Mouse (Mus musculus) forebrain, embryonic 15.5 days (tissue): ENCODE results near the gene Myo9b. TPM values are rescaled to one million over a fixed set of nuclear protein-coding genes. Genes with fewer than 3 reads are reported as not detected.
A peak's percentile ranks its signal among the peaks of the same experiment; 100 is the strongest.

Source experiments
- ATAC-seq: fragments of 200-750 bp; cut with Nextera tagmentation; replicated peaks from 2 replicates; pipeline ENCODE4 v1.8.0; 2017; ENCODE audit warnings: mild to moderate bottlenecking, moderate TSS enrichment, moderate library complexity
- H3K27ac ChIP-seq: fragments of 300-500 bp; sonication (generic); replicated peaks from 2 replicates; pipeline ENCODE4 v1.5.1; 2015; ENCODE audit warnings: mild to moderate bottlenecking, inconsistent platforms
- H3K27me3 ChIP-seq: fragments of 300-500 bp; sonication (generic); 2 replicates; pipeline ENCODE4 v1.6.1; 2015; ENCODE audit warnings: inconsistent platforms
- H3K36me3 ChIP-seq: fragments of 300-500 bp; sonication (generic); 2 replicates; pipeline ENCODE4 v1.6.1; 2015; ENCODE audit warnings: mild to moderate bottlenecking, inconsistent platforms
- H3K4me1 ChIP-seq: fragments of 300-500 bp; sonication (generic); 2 replicates; pipeline ENCODE4 v1.6.1; 2015; ENCODE audit warnings: inconsistent platforms
- H3K4me2 ChIP-seq: fragments of 300-500 bp; sonication (generic); replicated peaks from 2 replicates; pipeline ENCODE4 v1.6.1; 2015; ENCODE audit warnings: mild to moderate bottlenecking, inconsistent platforms
- H3K4me3 ChIP-seq: fragments of 300-500 bp; sonication (generic); 2 replicates; pipeline ENCODE4 v1.5.1; 2015; ENCODE audit warnings: mild to moderate bottlenecking, inconsistent platforms
- H3K9ac ChIP-seq: fragments of 300-500 bp; sonication (generic); replicated peaks from 2 replicates; pipeline ENCODE4 v1.6.1; 2015; ENCODE audit warnings: mild to moderate bottlenecking, inconsistent platforms
- H3K9me3 ChIP-seq: fragments of 300-500 bp; sonication (generic); 2 replicates; pipeline ENCODE4 v1.6.1; 2016; ENCODE audit warnings: inconsistent platforms
- WGBS: fragments of 180-500 bp; shearing (Covaris S2); methylation state at CpG from one replicate; pipeline ENCODE4 v1.1.7; 2015; ENCODE audit warnings: mixed read lengths; 5-methylcytosine and 5-hydroxymethylcytosine counted together
- polyA plus RNA-seq: library from polyadenylated mRNA; unstranded; fragments of >200 nt; fragmentation: Nextera tagmentation; extraction: Ambion mirVana; gene quantifications from 2 replicates; pipeline ENCODE4 v1.2.1, GENCODE M21; 2015

Myo9b gene
- polyA plus RNA-seq, 1 experiment from 2014 or later, result 20.0 TPM

DNA sequence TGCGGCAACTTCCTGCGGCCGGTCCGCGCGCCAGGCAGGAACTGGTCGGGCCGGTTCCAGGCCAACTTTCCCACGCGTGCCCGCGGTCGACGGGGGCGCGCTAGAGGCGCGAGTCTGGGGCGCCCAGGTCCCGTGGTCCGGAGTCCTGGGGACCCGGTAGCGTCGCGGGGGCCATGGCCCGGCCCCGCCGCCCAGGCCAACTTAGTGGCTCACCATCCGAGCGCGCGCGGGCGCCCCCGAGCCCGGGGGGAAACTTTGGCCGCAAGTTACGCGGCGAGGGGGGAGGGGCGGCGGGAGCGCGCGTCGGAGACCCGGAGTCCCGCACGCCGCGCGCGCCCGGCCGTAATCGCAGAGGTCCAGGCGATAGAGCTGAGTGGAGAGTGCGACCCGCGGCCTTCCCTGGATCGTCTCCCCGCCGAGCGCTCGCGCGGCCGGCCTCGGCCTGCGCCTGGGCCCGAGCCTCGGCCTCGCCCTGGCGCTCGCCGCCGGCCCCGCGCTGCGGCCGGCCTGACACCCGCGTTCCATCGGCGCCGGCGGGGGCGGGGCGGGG is 109.0 kb downstream of the Myo9b start, which contains the start of gene Nr2f6:
Nr2f6 (minus strand) TSS at position 540 of the 550 bp plus-strand sequence.
- Histone ChIP-seq H3K4me2 (peak within 1 kb of the TSS; percentile 91), H3K9me3 (no peaks in the 10 kb centered on the region), H3K9ac (peak within 1 kb of the TSS; percentile 75), H3K4me1 (peaks cover 38% of the 10 kb centered on the region), H3K4me3 (peak within 1 kb of the TSS; percentile 66), H3K27ac (peak within 1 kb of the TSS; percentile 82), H3K27me3 (peaks cover 6% of the 10 kb centered on the region; the same call in 1 of the 2 replicates), H3K36me3 (no peaks in the 10 kb centered on the region)
- peak; percentile 24; the same call in 1 of the 2 replicates for ATAC-seq
- under 1% methylated on average over 63 of the region's 89 CpGs for WGBS

DNA sequence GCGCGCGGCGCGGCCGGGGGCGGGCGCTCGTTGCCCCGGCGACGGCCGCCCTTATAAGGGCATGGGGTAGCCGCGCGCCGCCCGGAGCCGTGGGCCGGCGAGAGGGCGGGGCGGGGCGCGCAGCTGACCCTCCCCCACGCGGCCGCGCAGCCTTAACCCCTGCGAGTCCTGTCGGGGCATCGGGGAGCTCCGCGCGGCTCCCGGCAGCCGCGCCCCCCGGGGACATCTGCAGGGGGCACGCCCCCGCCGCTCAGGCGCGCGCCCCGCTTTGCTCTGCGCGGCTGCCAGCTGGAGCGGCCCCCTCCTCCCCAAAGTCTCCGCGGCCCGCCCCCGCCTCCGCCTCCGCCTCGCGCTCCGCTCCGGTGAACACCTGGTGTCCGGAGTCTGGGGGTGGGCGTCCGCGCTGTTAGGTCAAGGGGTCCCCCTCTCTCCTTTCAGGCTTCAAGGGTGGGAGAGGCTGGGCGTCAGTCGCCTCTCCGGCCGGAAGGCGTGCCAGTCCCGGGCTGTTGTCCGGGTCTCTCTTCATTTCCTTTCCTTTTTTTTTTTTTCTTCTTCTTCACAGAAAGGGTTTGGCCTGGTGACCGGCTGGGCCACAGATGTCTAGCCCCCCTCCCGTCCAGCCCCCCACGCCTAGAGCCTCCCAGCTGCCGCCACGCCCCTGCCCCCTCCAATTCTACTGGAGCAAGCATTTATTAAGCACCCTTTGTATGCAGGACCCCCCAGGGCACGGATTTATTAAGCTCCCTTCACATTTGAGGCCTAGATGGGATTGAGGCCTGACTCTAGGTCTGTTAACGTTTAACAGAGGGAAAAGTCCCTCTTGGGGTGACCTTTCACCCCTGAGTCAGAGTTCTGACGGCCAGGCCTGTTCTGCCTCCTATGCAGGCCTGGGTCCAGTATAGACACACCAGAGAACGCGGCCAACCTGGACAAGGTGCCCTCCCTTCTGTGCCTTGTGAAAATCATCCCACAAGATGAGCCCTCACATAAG is 109.8 kb downstream of the Myo9b start:
- H3K4me3 ChIP-seq, result peak overlapping the region; percentile 66
- peak overlapping the region; percentile 91 for H3K4me2 ChIP-seq
- peaks cover 33% of the 10 kb centered on the region for H3K4me1 ChIP-seq
- no peaks in the 10 kb centered on the region for H3K9me3 ChIP-seq
- no peaks in the 10 kb centered on the region for H3K36me3 ChIP-seq
- peak; percentile 75 for ATAC-seq
- H3K27me3 ChIP-seq, result peaks cover 6% of the 10 kb centered on the region; the same call in 1 of the 2 replicates
- H3K9ac ChIP-seq, result peak overlapping the region; percentile 75
- H3K27ac ChIP-seq, result peak overlapping the region; percentile 82
- WGBS, result 2% methylated on average over 56 of the region's 80 CpGs

DNA sequence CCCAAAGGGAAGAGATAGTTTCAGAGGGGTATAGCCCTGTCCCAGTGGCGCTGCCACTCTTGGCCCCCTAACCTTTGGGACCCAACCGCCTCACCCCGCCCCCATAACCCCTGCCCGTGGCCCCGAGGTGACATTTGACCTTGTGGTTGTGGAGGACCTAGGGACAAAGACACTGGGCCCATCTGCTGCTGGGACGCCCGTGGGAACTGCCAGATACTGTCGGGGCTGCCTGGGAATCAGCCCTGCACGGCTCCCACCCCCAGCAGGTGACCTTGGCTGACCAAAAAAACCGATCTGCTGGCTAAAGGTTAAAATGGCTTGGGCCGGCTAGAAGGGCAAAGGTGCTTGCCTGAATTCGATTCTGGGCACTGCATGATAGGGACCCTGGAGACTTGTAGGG is 110.9 kb downstream of the Myo9b start:
- Histone ChIP-seq H3K9me3 (no peaks in the 10 kb centered on the region), H3K4me3 (no peak overlapping the region), H3K27ac (no peak overlapping the region), H3K4me2 (no peak overlapping the region), H3K4me1 (peaks cover 33% of the 10 kb centered on the region), H3K36me3 (no peaks in the 10 kb centered on the region), H3K9ac (no peak overlapping the region), H3K27me3 (peaks cover 6% of the 10 kb centered on the region; the same call in 1 of the 2 replicates)
- 22% methylated on average over 12 of the region's 12 CpGs for WGBS
- ATAC-seq, result no peak

DNA sequence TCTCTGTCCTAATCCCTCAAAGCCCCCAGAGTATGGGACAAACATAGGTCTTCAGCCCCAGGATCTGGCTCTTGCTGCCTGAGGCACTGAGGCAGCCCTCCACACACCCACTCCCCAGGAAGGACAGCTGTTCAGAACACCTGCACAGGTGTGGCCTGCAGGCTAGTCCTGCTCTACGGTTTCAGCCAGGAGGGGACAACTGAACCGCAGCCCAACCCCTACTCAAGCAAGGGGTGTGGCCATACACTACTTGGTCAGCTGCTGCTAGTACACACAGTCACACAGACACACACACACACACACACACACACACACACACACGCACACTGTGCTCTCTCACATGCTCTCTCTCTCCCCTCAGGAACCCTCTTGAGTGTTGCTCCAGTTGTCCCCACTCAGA is 111.3 kb downstream of the Myo9b start:
- no peak overlapping the region for H3K4me3 ChIP-seq
- no peak overlapping the region for H3K9ac ChIP-seq
- no peak overlapping the region for H3K27ac ChIP-seq
- H3K27me3 ChIP-seq, result peaks cover 6% of the 10 kb centered on the region; the same call in 1 of the 2 replicates
- H3K36me3 ChIP-seq, result no peaks in the 10 kb centered on the region
- 63% methylated on average over 3 of the region's 3 CpGs for WGBS
- no peak overlapping the region for H3K4me2 ChIP-seq
- ATAC-seq, result no peak
- H3K9me3 ChIP-seq, result no peaks in the 10 kb centered on the region
- H3K4me1 ChIP-seq, result peaks cover 33% of the 10 kb centered on the region

- Histone ChIP-seq H3K4me3 (no peak overlapping the region), H3K36me3 (no peaks in the 10 kb centered on the region), H3K9ac (no peak overlapping the region), H3K27me3 (peaks cover 6% of the 10 kb centered on the region; the same call in 1 of the 2 replicates), H3K4me2 (no peak overlapping the region), H3K27ac (no peak overlapping the region), H3K4me1 (peaks cover 19% of the 10 kb centered on the region), H3K9me3 (no peaks in the 10 kb centered on the region)
- 80% methylated on average over 12 of the region's 12 CpGs for whole genome bisulfite sequencing
- ATAC-seq, result no peak
These were observed 112.8 kb downstream of the Myo9b start for GRCm38 (mm10) chr8:71385212-71385835.

- no peaks in the 10 kb centered on the region for H3K9me3 ChIP-seq
- ATAC-seq, result no peak
- 0 out of 2 replicates have a peak, but pooled peaks cover 2% of the 10 kb centered on the region for H3K4me1 ChIP-seq
- no peak overlapping the region for H3K4me3 ChIP-seq
- no peak overlapping the region for H3K27ac ChIP-seq
- H3K36me3 ChIP-seq, result no peaks in the 10 kb centered on the region
- no peak overlapping the region for H3K9ac ChIP-seq
- WGBS, result 84% methylated on average over 1 of the region's 1 CpGs
- no peaks in the 10 kb centered on the region for H3K27me3 ChIP-seq
- H3K4me2 ChIP-seq, result no peak overlapping the region
These were observed 115.8 kb downstream of the Myo9b start for GRCm38 (mm10) chr8:71388267-71388666.

DNA sequence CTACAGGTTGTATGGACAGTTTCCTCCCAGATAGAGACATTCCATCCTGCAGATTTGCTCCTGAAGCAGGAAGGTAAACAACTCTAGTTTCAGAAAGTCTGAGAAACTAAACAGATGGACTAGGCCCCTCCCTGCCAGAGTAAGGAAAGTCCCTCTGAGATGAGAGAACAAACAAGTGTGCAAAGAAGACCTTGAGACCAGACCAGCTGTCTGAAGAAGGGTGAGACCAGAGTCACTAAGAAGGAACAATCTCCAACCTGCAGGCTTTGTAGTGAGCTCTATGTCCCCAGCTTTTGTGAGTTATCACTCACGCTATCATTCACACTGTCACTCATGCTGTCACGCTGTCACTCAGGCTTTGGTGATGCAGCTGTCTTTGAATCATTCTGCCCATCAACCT is 119.2 kb downstream of the Myo9b start:
- no peak for ATAC-seq

GRCm38 (mm10) chr8:71392391-71392790 is 119.9 kb downstream of the Myo9b start:
- 70% methylated on average over 5 of the region's 5 CpGs for WGBS
- Histone ChIP-seq H3K36me3 (no peaks in the 10 kb centered on the region), H3K4me2 (no peak overlapping the region), H3K9ac (no peak overlapping the region), H3K27ac (no peak overlapping the region), H3K9me3 (no peaks in the 10 kb centered on the region), H3K4me3 (no peak overlapping the region), H3K4me1 (peaks cover 12% of the 10 kb centered on the region), H3K27me3 (no peaks in the 10 kb centered on the region)
- ATAC-seq, result no peak

More for the DNA sequence above, 119.2 kb downstream of the Myo9b start:
- 90% methylated on average over 2 of the region's 2 CpGs for WGBS
- Histone ChIP-seq H3K4me1 (peaks cover 8% of the 10 kb centered on the region), H3K4me2 (no peak overlapping the region), H3K9me3 (no peaks in the 10 kb centered on the region), H3K27me3 (no peaks in the 10 kb centered on the region), H3K36me3 (no peaks in the 10 kb centered on the region), H3K4me3 (no peak overlapping the region), H3K9ac (no peak overlapping the region), H3K27ac (no peak overlapping the region)

DNA sequence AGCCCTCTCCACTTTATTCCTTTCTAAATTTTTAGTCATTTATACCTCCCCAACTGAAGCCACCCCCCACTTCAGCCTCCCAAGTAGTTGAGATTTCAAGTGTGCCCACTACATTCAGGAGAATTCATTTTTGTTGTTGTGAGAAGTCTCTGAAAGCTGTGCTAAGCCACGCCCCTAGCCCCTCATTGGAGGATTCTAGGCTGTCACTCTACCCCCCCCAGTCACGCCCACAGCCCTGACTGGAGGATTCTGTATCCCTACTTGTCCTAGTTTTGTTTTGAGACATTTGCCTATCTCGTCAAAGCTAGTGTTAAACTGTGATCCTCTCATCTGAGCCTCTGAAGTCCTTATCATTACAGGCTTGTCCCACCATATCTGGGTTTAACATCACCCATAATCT is 120.4 kb downstream of the Myo9b start:
- Histone ChIP-seq H3K9me3 (no peaks in the 10 kb centered on the region), H3K36me3 (no peaks in the 10 kb centered on the region), H3K9ac (no peak overlapping the region), H3K4me3 (no peak overlapping the region), H3K4me2 (no peak overlapping the region), H3K4me1 (peaks cover 17% of the 10 kb centered on the region), H3K27me3 (no peaks in the 10 kb centered on the region), H3K27ac (no peak overlapping the region)
- 7% methylated on average over 3 of the region's 3 CpGs for WGBS
- no peak for ATAC-seq

- peaks cover 17% of the 10 kb centered on the region for H3K4me1 ChIP-seq
- H3K9ac ChIP-seq, result no peak overlapping the region
- H3K9me3 ChIP-seq, result no peaks in the 10 kb centered on the region
- no peak for ATAC-seq
- H3K27ac ChIP-seq, result no peak overlapping the region
- H3K4me2 ChIP-seq, result no peak overlapping the region
- WGBS, result 80% methylated on average over 7 of the region's 7 CpGs
- H3K4me3 ChIP-seq, result no peak overlapping the region
- peaks cover 10% of the 10 kb centered on the region for H3K36me3 ChIP-seq
- H3K27me3 ChIP-seq, result no peaks in the 10 kb centered on the region
These were observed 122.0 kb downstream of the Myo9b start for GRCm38 (mm10) chr8:71394481-71394880.

- H3K27me3 ChIP-seq, result no peaks in the 10 kb centered on the region
- no peak overlapping the region for H3K4me2 ChIP-seq
- 90% methylated on average over 10 of the region's 10 CpGs for WGBS
- H3K4me3 ChIP-seq, result no peak overlapping the region
- ATAC-seq, result no peak
- peaks cover 13% of the 10 kb centered on the region for H3K36me3 ChIP-seq
- no peak overlapping the region for H3K27ac ChIP-seq
- H3K9me3 ChIP-seq, result no peaks in the 10 kb centered on the region
- no peak overlapping the region for H3K9ac ChIP-seq
- H3K4me1 ChIP-seq, result peaks cover 17% of the 10 kb centered on the region
These were observed 122.6 kb downstream of the Myo9b start for GRCm38 (mm10) chr8:71395071-71395470.

DNA sequence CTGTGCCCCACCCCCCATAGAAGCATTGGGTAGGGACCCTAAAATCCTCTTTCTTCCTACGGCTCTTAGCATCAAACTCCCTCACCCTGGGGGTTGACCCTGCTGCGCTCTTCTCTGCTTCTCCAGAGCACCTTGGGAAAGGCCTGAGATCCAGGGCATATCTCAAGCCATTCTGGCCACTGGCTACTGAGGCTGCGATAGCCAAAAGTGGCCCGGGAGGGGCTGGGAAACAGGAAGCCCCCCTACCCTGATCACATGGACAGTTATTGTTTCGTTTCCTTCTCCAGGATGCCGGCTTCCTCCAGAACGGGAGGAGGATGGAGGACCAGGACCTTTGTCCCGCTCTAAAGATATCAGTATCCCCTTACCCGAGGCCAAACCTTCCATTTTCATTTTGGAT is 123.1 kb downstream of the Myo9b start, which contains the start of gene Ushbp1:
Ushbp1 (minus strand) TSS at position 174 of the 400 bp plus-strand sequence.
- no peaks in the 10 kb centered on the region for H3K9me3 ChIP-seq
- ATAC-seq, result no peak
- H3K27ac ChIP-seq, result peak within 1 kb of the TSS; percentile 76
- peak within 1 kb of the TSS; percentile 45 for H3K4me2 ChIP-seq
- no peaks in the 10 kb centered on the region for H3K27me3 ChIP-seq
- H3K36me3 ChIP-seq, result peaks cover 15% of the 10 kb centered on the region
- H3K4me1 ChIP-seq, result peaks cover 17% of the 10 kb centered on the region
- 89% methylated on average over 9 of the region's 9 CpGs for WGBS
- no peak within 1 kb of the TSS; the same call in 1 of the 2 replicates for H3K9ac ChIP-seq
- peak within 1 kb of the TSS; percentile 68 for H3K4me3 ChIP-seq
